Mouse (Mus musculus) midbrain, embryonic 13.5 days (tissue): ENCODE measurements at regions not wholly inside any gene's neighbourhood (a gene's known extent, or its start where the extent isn't known, plus 50 kb on each side); places are given as distances from the start of the nearest gene placed in this dataset.

Experiments
- ATAC-seq: fragments of 200-750 bp; cut with Nextera tagmentation; 2 replicates; pipeline ENCODE4 v1.8.0; 2017; ENCODE audit warnings: mild to moderate bottlenecking, moderate TSS enrichment, moderate library complexity
- H3K27ac ChIP-seq: fragments of 300-500 bp; sonication (generic); 2 replicates; pipeline ENCODE4 v1.5.1; 2015; ENCODE audit warnings: inconsistent platforms, mild to moderate bottlenecking, moderate library complexity
- H3K27me3 ChIP-seq: fragments of 300-500 bp; sonication (generic); 2 replicates; pipeline ENCODE4 v1.6.1; 2015; ENCODE audit warnings: mild to moderate bottlenecking, inconsistent platforms
- H3K36me3 ChIP-seq: fragments of 300-500 bp; sonication (generic); 2 replicates; pipeline ENCODE4 v1.6.1; 2015; ENCODE audit warnings: mild to moderate bottlenecking, inconsistent platforms
- H3K4me1 ChIP-seq: fragments of 300-500 bp; sonication (generic); replicated peaks from 2 replicates; pipeline ENCODE4 v1.6.1; 2015; ENCODE audit warnings: inconsistent platforms
- H3K4me2 ChIP-seq: fragments of 300-500 bp; sonication (generic); replicated peaks from 2 replicates; pipeline ENCODE4 v1.6.1; 2015; ENCODE audit warnings: moderate library complexity, mild to moderate bottlenecking, inconsistent platforms
- H3K4me3 ChIP-seq: fragments of 300-500 bp; sonication (generic); replicated peaks from 2 replicates; pipeline ENCODE4 v1.5.1; 2015; ENCODE audit warnings: mild to moderate bottlenecking, inconsistent platforms
- H3K9ac ChIP-seq: fragments of 300-500 bp; sonication (generic); replicated peaks from 2 replicates; pipeline ENCODE4 v1.6.1; 2015; ENCODE audit warnings: mild to moderate bottlenecking, inconsistent platforms
- H3K9me3 ChIP-seq: fragments of 300-500 bp; sonication (generic); 2 replicates; pipeline ENCODE4 v1.6.1; 2016; ENCODE audit warnings: mild to moderate bottlenecking, inconsistent platforms
- WGBS: fragments of 180-500 bp; shearing (Covaris S2); methylation state at CpG from one replicate; pipeline ENCODE4 v1.1.7; 2015; 5-methylcytosine and 5-hydroxymethylcytosine counted together

GRCm38 (mm10) chr4:29034406-29034805 lies 221.5 kb downstream of the Epha7 start:
- no peak for ATAC-seq
- H3K27me3 ChIP-seq: no peaks in the 10 kb centered on the region
- H3K36me3 ChIP-seq: no peaks in the 10 kb centered on the region
- peaks cover 2% of the 10 kb centered on the region; the same call in 1 of the 2 replicates for H3K9me3 ChIP-seq
- no peak overlapping the region for H3K27ac ChIP-seq
- H3K4me3 ChIP-seq: no peak overlapping the region
- WGBS: 96% methylated on average over 1 of the region's 1 CpGs
- no peak overlapping the region for H3K9ac ChIP-seq
- no peak overlapping the region for H3K4me2 ChIP-seq
- no peaks in the 10 kb centered on the region for H3K4me1 ChIP-seq

GRCm38 (mm10) chr4:29039993-29040392 lies 227.1 kb downstream of the Epha7 start:
- H3K27ac ChIP-seq: no peak overlapping the region
- H3K4me3 ChIP-seq: no peak overlapping the region
- H3K4me2 ChIP-seq: no peak overlapping the region
- H3K36me3 ChIP-seq: no peaks in the 10 kb centered on the region
- 0 out of 2 replicates have a peak, but pooled peaks cover 2% of the 10 kb centered on the region for H3K9me3 ChIP-seq
- H3K4me1 ChIP-seq: peaks cover 4% of the 10 kb centered on the region
- H3K27me3 ChIP-seq: no peaks in the 10 kb centered on the region
- WGBS: 18% methylated on average over 1 of the region's 1 CpGs
- no peak for ATAC-seq
- H3K9ac ChIP-seq: no peak overlapping the region

- H3K36me3 ChIP-seq: no peaks in the 10 kb centered on the region
- no peak for ATAC-seq
- no peak overlapping the region for H3K4me2 ChIP-seq
- 0 out of 2 replicates have a peak, but pooled peaks cover 4% of the 10 kb centered on the region for H3K4me1 ChIP-seq
- H3K9me3 ChIP-seq: no peaks in the 10 kb centered on the region
- H3K4me3 ChIP-seq: no peak overlapping the region
- 55% methylated on average over 12 of the region's 12 CpGs for WGBS
- no peak overlapping the region for H3K9ac ChIP-seq
- peaks cover 3% of the 10 kb centered on the region; the same call in 1 of the 2 replicates for H3K27me3 ChIP-seq
- H3K27ac ChIP-seq: no peak overlapping the region
These were observed 256.0 kb downstream of the Epha7 start for GRCm38 (mm10) chr4:29068678-29069621.

GRCm38 (mm10) chr4:29074204-29074603 lies 261.3 kb downstream of the Epha7 start:
- no peak for ATAC-seq
- Histone ChIP-seq H3K4me3 (no peak overlapping the region), H3K9ac (no peak overlapping the region), H3K27ac (no peak overlapping the region), H3K27me3 (no peaks in the 10 kb centered on the region), H3K4me2 (no peak overlapping the region), H3K4me1 (0 out of 2 replicates have a peak, but pooled peaks cover 1% of the 10 kb centered on the region), H3K36me3 (no peaks in the 10 kb centered on the region), H3K9me3 (no peaks in the 10 kb centered on the region)

- ATAC-seq: no peak
- Histone ChIP-seq H3K27me3 (no peaks in the 10 kb centered on the region), H3K27ac (no peak overlapping the region), H3K9ac (no peak overlapping the region), H3K4me1 (no peaks in the 10 kb centered on the region), H3K4me2 (no peak overlapping the region), H3K9me3 (no peaks in the 10 kb centered on the region), H3K36me3 (no peaks in the 10 kb centered on the region), H3K4me3 (no peak overlapping the region)
- 93% methylated on average over 3 of the region's 3 CpGs for WGBS
These were observed 261.9 kb downstream of the Epha7 start for GRCm38 (mm10) chr4:29074851-29075250.

- Histone ChIP-seq H3K27me3 (no peaks in the 10 kb centered on the region), H3K4me2 (no peak overlapping the region), H3K4me1 (no peaks in the 10 kb centered on the region), H3K36me3 (no peaks in the 10 kb centered on the region), H3K9me3 (no peaks in the 10 kb centered on the region), H3K27ac (no peak overlapping the region), H3K4me3 (no peak overlapping the region), H3K9ac (no peak overlapping the region)
- ATAC-seq: no peak
- WGBS: 96% methylated on average over 3 of the region's 3 CpGs
These were observed 263.8 kb downstream of the Epha7 start for GRCm38 (mm10) chr4:29076683-29077082.

- Histone ChIP-seq H3K27me3 (no peaks in the 10 kb centered on the region), H3K9me3 (no peaks in the 10 kb centered on the region), H3K9ac (no peak overlapping the region), H3K4me3 (no peak overlapping the region), H3K36me3 (no peaks in the 10 kb centered on the region), H3K27ac (no peak overlapping the region), H3K4me2 (no peak overlapping the region), H3K4me1 (no peaks in the 10 kb centered on the region)
- ATAC-seq: no peak
- WGBS: 96% methylated on average over 3 of the region's 3 CpGs
These were observed 265.5 kb downstream of the Epha7 start for GRCm38 (mm10) chr4:29078391-29078790.

GRCm38 (mm10) chr4:29083545-29084290 lies 270.8 kb downstream of the Epha7 start:
- Histone ChIP-seq H3K36me3 (no peaks in the 10 kb centered on the region), H3K4me3 (no peak overlapping the region), H3K27me3 (no peaks in the 10 kb centered on the region), H3K27ac (no peak overlapping the region), H3K4me1 (no peaks in the 10 kb centered on the region), H3K9me3 (no peaks in the 10 kb centered on the region), H3K4me2 (no peak overlapping the region), H3K9ac (no peak overlapping the region)
- no peak for ATAC-seq
- 73% methylated on average over 5 of the region's 5 CpGs for WGBS

GRCm38 (mm10) chr4:29090949-29091348 lies 278.0 kb downstream of the Epha7 start:
- no peaks in the 10 kb centered on the region for H3K9me3 ChIP-seq
- H3K27me3 ChIP-seq: no peaks in the 10 kb centered on the region
- H3K9ac ChIP-seq: no peak overlapping the region
- no peak for ATAC-seq
- no peak overlapping the region for H3K4me3 ChIP-seq
- H3K4me1 ChIP-seq: peaks cover 10% of the 10 kb centered on the region
- no peaks in the 10 kb centered on the region for H3K36me3 ChIP-seq
- H3K27ac ChIP-seq: no peak overlapping the region
- H3K4me2 ChIP-seq: no peak overlapping the region
- 30% methylated on average over 4 of the region's 4 CpGs for WGBS

GRCm38 (mm10) chr4:29091495-29092211 lies 278.7 kb downstream of the Epha7 start:
- H3K36me3 ChIP-seq: no peaks in the 10 kb centered on the region
- H3K9ac ChIP-seq: no peak overlapping the region
- ATAC-seq: no peak
- H3K4me2 ChIP-seq: no peak overlapping the region
- H3K4me1 ChIP-seq: peaks cover 10% of the 10 kb centered on the region
- H3K27ac ChIP-seq: no peak overlapping the region
- WGBS: 19% methylated on average over 5 of the region's 5 CpGs
- no peak overlapping the region for H3K4me3 ChIP-seq
- H3K27me3 ChIP-seq: no peaks in the 10 kb centered on the region
- no peaks in the 10 kb centered on the region for H3K9me3 ChIP-seq

GRCm38 (mm10) chr4:29102373-29102772 lies 289.4 kb downstream of the Epha7 start:
- H3K27me3 ChIP-seq: no peaks in the 10 kb centered on the region
- no peaks in the 10 kb centered on the region for H3K36me3 ChIP-seq
- no peaks in the 10 kb centered on the region for H3K4me1 ChIP-seq
- 58% methylated on average over 2 of the region's 2 CpGs for WGBS
- H3K9me3 ChIP-seq: no peaks in the 10 kb centered on the region
- no peak for ATAC-seq
- no peak overlapping the region for H3K4me3 ChIP-seq
- no peak overlapping the region for H3K9ac ChIP-seq
- no peak overlapping the region for H3K4me2 ChIP-seq
- H3K27ac ChIP-seq: no peak overlapping the region

GRCm38 (mm10) chr4:29103414-29103813 lies 290.5 kb downstream of the Epha7 start:
- Histone ChIP-seq H3K9me3 (no peaks in the 10 kb centered on the region), H3K27me3 (no peaks in the 10 kb centered on the region), H3K4me1 (no peaks in the 10 kb centered on the region), H3K27ac (no peak overlapping the region), H3K36me3 (no peaks in the 10 kb centered on the region), H3K4me3 (no peak overlapping the region), H3K4me2 (no peak overlapping the region), H3K9ac (no peak overlapping the region)
- 87% methylated on average over 1 of the region's 1 CpGs for WGBS
- no peak for ATAC-seq
